ENCODE assay signal across 14 mouse cellular contexts in genomic region chr19:58896216-58896615, GRCm38 (mm10). TPM values are rescaled to one million over a fixed set of nuclear protein-coding genes. Genes with fewer than 3 reads are reported as not detected.
A peak's percentile ranks its signal among the peaks of the same experiment; 100 is the strongest.
DNase-seq lines count a peak whose midpoint lies in the region; ATAC-seq lines count a peak whose summit lies in the region.
"Had no signal": no experiment of that assay in that cellular context is flagged by ENCODE, and none has a peak within 500 bp of the region (broad histone marks: within the 10 kb centered on the region; RNA-seq: fewer than 3 reads in every experiment).

No protein-coding gene starts in this region.

- ATAC-seq in megakaryocyte progenitor cell, adult 5-6 weeks (replicated peaks; ENCODE audit: poor library complexity): no peak
- ATAC-seq: midbrain, embryonic 13.5 days had no signal

- intact Hi-C loops in left cerebral cortex, postnatal 36 days (cut with DNase I): no loop called here

- DNase-seq in layer of hippocampus, adult 9-11 months: peak; percentile 33
- DNase-seq in layer of hippocampus, adult 11-12 months (ENCODE audit: low spot score): no peak
- DNase-seq in cerebellum, adult 9-10 months: peak; percentile 80
- DNase-seq in left cerebral cortex, postnatal 36 days (ENCODE audit: low spot score in 2 of 2): peak; percentile 27 to 33
- DNase-seq in adrenal gland, adult 2 months: no peak
- DNase-seq in embryo, embryonic 10.5 days (ENCODE audit: low spot score): no peak
- DNase-seq: heart, adult 18-20 months; kidney, adult 18-20 months; kidney, postnatal 4 days; lung, postnatal 10 days; thymus, adult 18-20 months had no signal

RNA-seq across cellular contexts. Expression of gene Eno4, which starts 47.0 kb away (rescaled TPM):
- 1 to 10 TPM; 2.2 to 2.4 TPM for total RNA-seq in left cerebral cortex, postnatal 36 days (2021)
- total RNA-seq in megakaryocyte progenitor cell, adult 5-6 weeks (2015): not detected in 2 replicates
- not detected in 2 replicates for total RNA-seq in megakaryocyte progenitor cell, adult 5-6 weeks (2017)
- total RNA-seq in adrenal gland, adult 2 months (2021): under 1 TPM; 0.26 to 0.55 TPM
- polyA plus RNA-seq in adrenal gland, adult 2 months (2012; rRNA removed): 0.08 and 0.11 TPM in 2 replicates
- total RNA-seq: gastrocnemius, adult 18-20 months had no signal

RNA-seq across cellular contexts. Expression of gene Hspa12a, which starts 47.2 kb away (rescaled TPM):
- total RNA-seq in left cerebral cortex, postnatal 36 days (2021): 100 to 1,000 TPM; 217 to 223 TPM
- total RNA-seq in megakaryocyte progenitor cell, adult 5-6 weeks (2015): 0.39 and 0.64 TPM in 2 replicates
- not detected in 2 replicates for total RNA-seq in megakaryocyte progenitor cell, adult 5-6 weeks (2017)
- 100 to 1,000 TPM; 108 to 114 TPM for total RNA-seq in adrenal gland, adult 2 months (2021)
- 32.3 and 38.6 TPM in 2 replicates for polyA plus RNA-seq in adrenal gland, adult 2 months (2012; rRNA removed)

Comparison
In these comparisons a context has a peak if more than half of its experiments do, and no peak if none do; other contexts are left out.
1. DNase-seq: peak in layer of hippocampus, adult 9-11 months (single experiment), cerebellum, adult 9-10 months (single experiment) and left cerebral cortex, postnatal 36 days (2 of 2); none in layer of hippocampus, adult 11-12 months (single experiment), adrenal gland, adult 2 months (single experiment) and embryo, embryonic 10.5 days (single experiment).
2. RNA of gene Hspa12a, which starts 47.2 kb away (total RNA-seq): 217 to 223 TPM in left cerebral cortex, postnatal 36 days and 108 to 114 TPM in adrenal gland, adult 2 months; 0.39 to 0.64 TPM in megakaryocyte progenitor cell, adult 5-6 weeks; every median in the first group is over 10 times any median in the second.